Mouse (Mus musculus) embryo, embryonic 9.5 days (tissue): ENCODE measurements around the gene Enpp3.

Experiments
- DNase-seq: peaks from one replicate; pipeline ENCODE4 v3.0.0-alpha.2; 2017; ENCODE audit errors: extremely low spot score

Enpp3 gene

DNA sequence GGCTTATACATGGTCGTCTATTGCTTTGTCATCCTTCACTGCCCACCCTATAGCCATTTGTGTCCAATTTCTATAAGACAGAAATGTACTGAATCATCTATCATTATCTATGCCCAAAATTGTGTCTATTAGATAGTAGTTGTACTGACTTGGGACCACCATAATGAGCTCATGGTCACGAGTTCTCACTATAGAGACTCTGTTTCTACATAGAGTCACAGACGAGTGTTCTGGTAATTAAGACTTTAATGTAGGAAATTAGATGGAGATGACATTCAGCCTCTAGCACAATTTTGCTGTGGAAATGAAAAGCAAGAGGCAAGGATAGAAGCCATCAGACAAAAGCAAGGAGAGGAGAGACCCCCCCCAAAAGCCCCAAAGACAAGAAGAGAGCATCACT lies 78.0 kb downstream of the Enpp3 start:
- DNase-seq, result no peak

DNA sequence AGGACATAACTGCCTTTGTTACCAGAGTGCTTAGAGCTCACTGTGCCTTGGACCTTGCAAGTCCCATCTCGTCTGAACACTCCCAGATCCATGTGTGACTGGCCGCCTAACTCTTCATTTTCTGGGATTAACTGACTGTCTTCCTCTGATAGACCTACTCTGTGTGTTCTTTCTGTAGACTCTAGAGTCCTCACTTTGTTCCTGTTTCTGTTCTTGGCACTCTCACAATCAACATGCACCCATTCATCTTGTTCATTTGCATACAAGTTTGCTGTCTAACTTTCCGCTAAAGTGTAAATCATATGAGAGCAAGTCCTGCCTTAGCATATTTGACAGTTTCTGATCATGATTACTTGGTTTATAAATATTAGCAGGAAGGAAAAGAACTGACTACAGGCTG lies 79.4 kb downstream of the Enpp3 start:
- DNase-seq, result no peak

DNA sequence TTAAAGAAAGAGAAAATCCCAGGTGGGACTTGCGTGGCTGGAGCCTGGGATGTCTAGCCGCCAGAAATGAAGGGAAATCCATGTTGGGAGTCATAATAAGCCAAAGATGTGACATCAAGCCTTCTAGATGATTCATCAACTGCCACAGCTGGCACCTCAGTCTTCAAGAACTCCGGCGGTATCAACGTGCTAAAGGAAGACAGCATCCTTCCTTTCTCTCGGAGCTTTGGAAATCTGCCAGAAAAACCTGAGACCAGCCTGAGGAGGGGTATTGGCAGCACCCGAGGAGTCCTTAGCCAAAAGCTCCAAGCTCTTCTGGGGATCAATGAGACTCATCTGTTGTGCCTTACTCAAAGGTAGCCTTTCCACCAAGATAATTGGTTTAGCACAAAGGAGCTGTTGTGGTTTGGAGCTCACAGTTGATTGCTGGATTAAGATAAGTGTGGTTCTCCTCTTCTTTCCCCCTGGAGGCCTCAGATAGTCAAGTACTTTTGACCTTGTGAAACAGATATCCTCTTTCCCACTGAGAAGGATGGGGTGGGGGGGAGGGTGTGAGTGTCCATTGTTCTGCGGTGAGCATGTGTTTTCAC lies 84.2 kb downstream of the Enpp3 start:
- no peak for DNase-seq

DNA sequence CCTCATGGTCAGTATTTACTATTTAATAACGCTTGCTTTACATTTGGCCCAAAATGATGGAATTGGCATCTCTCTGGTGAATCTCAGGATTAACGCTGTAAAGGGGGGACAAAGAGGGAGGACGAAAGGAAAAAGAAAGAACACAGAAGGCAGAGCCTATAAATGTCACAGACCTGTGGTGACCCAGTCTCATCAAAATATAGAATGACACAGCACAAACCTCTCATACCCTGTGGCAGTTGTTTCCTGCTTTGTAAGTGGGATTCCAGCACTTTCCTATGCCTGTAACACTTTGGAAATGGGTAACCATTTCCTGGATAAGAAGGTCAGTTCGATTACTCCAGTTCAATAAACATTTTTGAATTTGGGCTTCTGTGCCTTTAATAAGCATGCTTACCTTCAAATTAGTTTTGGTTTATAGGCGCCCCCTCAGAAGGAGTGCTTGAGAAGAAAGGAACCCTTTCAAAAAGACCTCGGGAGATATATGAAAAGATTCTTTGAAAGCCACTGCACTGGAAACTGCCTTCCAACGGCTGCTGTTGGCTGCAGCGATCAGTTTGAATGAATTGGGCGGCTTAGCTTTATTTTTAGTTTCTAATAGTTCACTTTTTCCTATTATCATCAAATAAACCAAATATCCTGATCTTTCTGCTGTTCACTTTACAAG lies 87.6 kb downstream of the Enpp3 start:
- DNase-seq, result no peak

DNA sequence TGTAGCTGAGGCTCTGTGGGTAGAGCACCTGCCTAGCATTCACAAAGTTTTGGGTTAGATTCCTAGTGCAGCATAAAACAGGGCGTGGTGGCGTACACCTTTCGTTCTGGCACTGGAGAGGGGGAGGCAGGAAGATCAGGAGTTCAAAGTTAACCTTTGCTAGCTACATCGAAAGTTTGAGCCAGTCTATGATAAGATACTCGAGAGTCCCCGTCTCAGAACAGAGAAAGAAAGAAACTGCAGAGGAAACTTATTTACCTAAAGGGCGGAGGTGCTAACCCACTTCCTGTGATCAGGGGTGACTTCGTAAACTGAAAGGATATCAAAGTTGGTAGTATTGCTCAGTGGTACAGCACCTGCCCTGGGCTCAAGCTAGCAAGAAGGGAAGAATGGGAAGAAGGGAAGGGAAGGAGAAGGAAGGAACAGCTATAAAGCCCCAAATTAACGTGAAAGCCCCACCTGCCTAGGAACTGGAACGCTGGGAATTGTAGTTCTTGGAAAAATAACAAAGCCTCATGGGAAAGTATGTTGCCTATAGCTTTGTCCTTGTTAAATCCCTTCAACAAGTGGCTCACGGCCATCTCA lies 88.3 kb downstream of the Enpp3 start:
- no peak for DNase-seq

DNA sequence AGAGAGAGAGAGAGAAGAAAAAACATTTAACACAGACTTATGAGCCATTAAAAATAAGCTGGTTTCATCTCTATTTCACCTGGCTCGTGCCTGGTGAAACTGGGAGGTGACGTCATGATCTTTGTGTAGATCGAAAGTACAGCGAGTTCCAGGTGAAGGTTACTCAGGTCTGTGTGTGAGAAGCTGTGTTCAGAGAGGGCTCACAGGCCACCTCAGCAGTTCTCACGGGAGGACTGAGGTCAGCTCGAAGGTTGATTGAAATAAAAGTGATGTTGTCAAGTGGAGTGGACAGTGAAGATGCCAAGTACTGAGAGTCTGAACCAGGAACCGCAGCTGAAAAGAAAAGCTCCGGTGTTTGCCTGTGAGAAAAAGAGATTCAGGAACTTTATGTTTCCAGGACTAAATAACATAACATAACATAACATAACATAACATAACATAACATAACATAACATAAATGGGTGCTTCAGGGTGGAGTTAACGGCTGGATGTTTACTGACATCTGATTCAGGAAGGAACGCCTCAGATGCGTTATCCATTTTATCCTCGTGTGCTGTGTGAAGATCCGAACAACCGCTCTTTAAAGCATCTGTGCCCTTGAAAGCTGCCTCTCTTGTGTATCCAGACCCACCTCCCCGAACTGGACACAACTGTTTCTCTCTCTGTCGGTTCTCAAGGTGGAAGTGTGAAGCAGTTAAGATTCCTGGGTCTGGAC lies 88.9 kb downstream of the Enpp3 start:
- DNase-seq, result no peak

DNA sequence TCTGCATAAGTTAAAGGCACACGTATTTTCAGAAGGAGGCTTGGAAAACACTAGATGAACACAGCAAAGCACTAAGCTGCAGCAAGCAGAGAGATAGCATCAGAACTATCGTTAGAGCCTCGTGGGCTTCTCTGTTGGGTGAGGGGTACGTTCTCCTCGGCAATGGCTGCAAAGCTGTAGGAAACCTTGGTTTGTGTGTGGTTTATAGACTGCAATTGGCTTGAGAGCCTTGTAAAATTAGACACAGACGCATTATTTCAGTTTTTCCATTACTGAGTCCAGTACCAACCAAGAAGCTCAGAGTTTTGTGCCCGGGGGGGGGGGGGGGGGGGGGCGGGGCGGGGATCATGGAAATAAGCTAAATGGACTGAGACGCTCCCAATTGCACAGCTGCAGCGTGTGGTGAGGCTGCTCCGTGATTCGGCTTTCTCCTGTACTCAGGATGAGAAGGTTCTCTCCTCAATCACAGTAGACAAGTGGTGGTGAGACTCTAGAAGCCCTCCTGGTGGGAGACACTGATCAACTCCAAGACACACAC lies 99.6 kb downstream of the Enpp3 start:
- no peak for DNase-seq

DNA sequence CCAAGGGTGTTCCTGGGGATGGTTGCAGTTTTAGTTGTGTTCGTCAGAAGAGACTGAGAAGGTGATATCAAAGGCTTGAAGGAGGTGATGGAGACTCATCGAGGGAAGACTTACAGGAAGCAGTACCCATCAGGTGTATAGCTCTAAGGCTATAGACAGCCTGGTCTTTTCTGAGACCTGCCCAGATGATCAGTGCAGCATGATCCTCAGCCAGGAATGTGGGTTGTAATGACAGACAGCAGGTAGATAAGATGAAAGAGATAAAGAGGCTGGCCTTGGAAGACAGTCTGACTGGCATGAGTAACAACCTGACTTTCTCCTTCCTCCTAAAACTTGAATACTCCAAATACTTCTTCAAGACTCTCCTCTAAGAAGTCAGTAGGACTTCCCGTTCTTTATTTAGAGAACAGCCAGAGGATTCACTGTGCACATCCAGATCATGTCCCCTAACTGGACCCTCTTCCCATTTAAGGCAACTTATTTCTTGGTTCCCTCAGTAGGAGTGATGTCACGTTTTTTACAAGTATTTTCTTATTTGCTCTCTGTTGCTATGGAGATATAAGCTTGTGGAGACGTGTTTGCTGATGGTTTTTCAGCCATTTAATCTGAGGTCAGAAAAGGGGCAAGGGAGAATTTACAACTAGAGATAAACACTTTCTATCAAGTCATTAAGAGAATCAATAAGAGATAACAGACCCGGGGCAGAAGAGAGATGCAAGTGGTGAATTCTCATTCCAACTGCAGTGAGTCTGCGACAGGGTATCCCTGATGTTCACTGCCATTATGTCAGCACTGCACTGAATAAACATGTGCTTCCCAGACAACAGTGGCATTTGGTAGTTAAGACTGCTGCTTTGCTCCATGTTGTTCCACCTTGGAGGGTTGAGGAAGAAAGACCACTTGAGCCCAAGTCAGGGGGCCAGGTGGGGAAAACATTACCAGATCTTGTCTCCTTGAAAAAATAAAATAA lies 101.1 kb downstream of the Enpp3 start:
- no peak for DNase-seq

DNA sequence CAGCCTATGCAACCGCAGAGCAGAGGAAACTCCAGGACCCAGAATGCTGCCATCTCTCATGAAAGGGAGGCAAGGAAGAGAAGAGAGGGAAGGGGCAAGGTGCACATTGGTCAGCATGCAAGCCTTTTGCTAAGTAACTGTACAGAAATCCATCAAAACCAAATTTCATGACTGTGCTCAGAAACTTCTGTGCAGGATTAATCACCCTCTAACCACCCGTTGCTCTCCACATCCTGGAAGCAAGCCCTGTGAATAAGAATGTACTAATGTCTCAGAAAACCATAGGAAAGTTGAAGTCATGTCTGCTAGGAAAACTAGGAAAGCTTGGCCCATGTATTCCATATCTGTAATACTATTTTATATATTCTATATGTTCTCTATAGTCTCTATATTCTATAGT lies 103.5 kb downstream of the Enpp3 start:
- no peak for DNase-seq

DNA sequence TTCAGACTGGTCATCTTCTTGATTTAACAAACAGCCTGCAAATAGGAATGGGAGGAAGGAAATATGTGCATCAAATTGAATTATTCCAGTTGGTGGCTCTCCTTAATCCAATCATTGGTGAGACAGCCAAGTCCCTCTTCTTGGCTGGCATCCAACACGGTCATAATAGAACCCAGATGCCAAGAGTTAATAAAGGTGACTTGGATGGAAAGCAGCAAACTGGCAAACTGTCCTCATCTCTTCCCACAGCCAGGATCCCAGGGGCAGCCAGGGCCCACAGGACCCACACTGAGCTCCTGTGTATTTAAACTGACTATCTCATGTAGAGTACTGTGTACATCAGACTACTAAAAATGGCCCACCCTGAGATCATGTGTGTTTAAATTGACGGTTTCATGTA lies 104.2 kb downstream of the Enpp3 start:
- no peak for DNase-seq

DNA sequence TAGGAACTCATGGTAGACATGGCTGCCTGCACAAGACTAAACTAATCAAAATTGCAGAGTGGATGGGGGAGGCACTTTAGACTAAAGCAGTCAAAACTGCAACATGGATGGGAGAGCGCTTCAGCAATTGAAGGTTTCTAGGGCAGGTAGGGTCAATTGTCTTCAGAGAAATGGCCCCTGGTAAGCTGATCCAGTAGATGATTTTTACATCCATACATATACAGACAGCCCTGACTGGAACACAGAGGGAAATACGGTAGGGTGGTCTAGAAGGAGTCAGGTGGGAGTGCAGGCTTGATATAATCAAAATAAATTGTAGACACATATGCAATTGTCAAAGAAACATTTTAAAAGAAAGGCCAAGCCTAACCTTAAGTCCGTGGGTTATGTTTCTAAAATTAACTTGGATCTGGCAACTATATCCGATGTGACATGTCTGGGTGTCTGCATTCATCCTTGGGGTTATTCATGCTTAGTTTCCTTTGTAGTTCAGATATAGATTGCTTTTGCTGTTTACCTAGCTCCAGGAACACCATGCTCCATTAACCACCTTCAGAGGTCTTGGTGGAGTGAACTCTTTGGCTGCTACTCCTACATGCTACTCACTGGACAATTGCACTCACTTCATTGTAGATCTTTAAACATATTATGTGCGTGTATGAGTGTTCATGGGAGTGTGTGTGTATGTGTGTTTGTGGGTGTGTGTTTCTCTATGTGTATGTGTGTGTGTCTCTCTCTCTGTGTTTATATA lies 107.4 kb downstream of the Enpp3 start:
- DNase-seq, result no peak

DNA sequence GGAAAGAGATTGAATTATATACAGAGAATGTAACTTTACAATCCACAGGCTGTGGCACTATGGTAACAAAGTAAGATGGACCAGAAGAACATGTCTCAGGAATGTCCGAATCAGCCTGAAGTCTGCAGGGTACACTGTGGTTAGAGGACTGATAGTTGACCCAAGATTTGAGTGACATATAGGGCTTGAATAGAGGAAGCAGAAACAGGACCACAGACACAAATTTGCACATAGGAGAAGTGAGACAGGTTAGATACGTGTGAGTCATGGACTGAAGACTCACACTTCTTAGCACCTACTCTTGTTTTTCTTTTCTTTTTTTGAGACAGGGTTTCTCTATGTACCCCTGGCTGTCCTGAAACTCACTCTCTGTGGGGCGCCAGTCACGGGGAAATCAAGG lies 115.1 kb downstream of the Enpp3 start:
- no peak for DNase-seq

DNA sequence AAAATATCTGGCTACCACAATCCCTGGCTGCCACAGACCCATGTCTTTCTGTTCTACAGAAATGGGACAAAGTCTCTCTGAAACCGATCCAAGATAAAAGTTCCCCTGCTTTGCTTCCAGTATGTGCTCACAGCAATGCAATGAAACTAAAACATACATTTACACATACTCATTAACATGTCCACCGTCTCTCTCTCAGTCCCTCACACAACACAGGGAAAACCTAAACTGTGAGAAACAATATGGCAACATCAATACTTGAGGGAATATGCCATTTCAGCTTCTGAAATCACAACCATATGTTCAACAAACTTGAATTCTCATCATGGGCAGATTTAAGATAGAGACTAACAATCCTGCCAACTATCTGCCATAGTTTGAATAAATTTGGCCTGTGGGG lies 117.4 kb downstream of the Enpp3 start:
- no peak for DNase-seq
